In the genomic region with DNA sequence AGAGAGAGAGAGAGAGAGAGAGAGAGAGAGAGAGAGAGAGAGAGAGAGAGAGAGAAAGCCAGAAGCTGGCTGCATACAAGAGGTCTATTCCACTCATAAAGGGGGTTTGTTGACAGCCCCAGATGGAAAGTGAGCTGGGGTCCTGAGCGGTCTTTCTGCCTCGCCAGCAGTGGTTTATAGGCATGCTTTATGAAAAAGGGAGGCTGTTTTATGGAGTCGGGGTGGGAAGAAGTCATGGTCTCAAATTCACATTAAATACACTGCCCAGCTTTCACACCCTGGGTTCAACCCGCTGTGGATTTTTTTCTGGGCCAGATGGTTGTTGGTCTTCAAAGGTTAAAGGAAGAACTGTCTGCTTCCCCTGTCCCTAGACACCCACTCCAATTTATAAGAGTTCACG, we compare ENCODE assay signal across 11 mouse cellular contexts.
DNase-seq lines count a peak whose midpoint lies in the region; ATAC-seq and TF ChIP-seq lines count a peak whose summit lies in the region.
"Had no signal": no experiment of that assay in that cellular context is flagged by ENCODE, and none has a peak within 500 bp of the region (broad histone marks: within the 10 kb centered on the region; RNA-seq: fewer than 3 reads in every experiment).

No protein-coding gene starts in this region.

- no peak overlapping the region for H3K4me3 ChIP-seq in forebrain, embryonic 13.5 days
- H3K4me3 ChIP-seq in hindbrain, postnatal 0 days (ENCODE audit: low read length), result no peak overlapping the region
- H3K4me3 ChIP-seq in midbrain, embryonic 15.5 days, result no peak overlapping the region
- H3K4me3 ChIP-seq: megakaryocyte, embryonic 14.5 days had no signal

- H3K4me1 ChIP-seq in forebrain, embryonic 13.5 days, result peaks cover 39% of the 10 kb centered on the region
- peaks cover 14% of the 10 kb centered on the region for H3K4me1 ChIP-seq in hindbrain, postnatal 0 days (ENCODE audit: insufficient read depth, low read length)
- peaks cover 22% of the 10 kb centered on the region for H3K4me1 ChIP-seq in midbrain, embryonic 15.5 days

- TF ChIP-seq CTCF in hindbrain, postnatal 0 days (IDR thresholded peaks at IDR 0.05; ENCODE audit: low read depth), result no peak

- 48% methylated on average over 5 of the region's 5 CpGs for WGBS in forebrain, embryonic 13.5 days
- 41% methylated on average over 5 of the region's 5 CpGs for WGBS in hindbrain, postnatal 0 days
- WGBS in midbrain, embryonic 15.5 days, result 50% methylated on average over 5 of the region's 5 CpGs

- no peak overlapping the region for H3K9ac ChIP-seq in forebrain, embryonic 13.5 days
- H3K9ac ChIP-seq in hindbrain, postnatal 0 days (replicated peaks; ENCODE audit: low read length), result no peak overlapping the region
- H3K9ac ChIP-seq in midbrain, embryonic 15.5 days, result no peak overlapping the region

- H3K9me3 ChIP-seq in forebrain, embryonic 13.5 days (replicated peaks), result no peaks in the 10 kb centered on the region; the same call in 1 of the 2 replicates
- no peaks in the 10 kb centered on the region for H3K9me3 ChIP-seq in hindbrain, postnatal 0 days (ENCODE audit: low read length)
- H3K9me3 ChIP-seq in midbrain, embryonic 15.5 days, result no peaks in the 10 kb centered on the region

- no peaks in the 10 kb centered on the region for H3K27me3 ChIP-seq in forebrain, embryonic 13.5 days
- H3K27me3 ChIP-seq in hindbrain, postnatal 0 days (ENCODE audit: insufficient read depth, low read length), result no peaks in the 10 kb centered on the region
- no peaks in the 10 kb centered on the region for H3K27me3 ChIP-seq in midbrain, embryonic 15.5 days (replicated peaks)

- H3K36me3 ChIP-seq in forebrain, embryonic 13.5 days (ENCODE audit: poor library complexity, severe bottlenecking), result no peaks in the 10 kb centered on the region
- H3K36me3 ChIP-seq in hindbrain, postnatal 0 days (ENCODE audit: insufficient read depth, low read length), result no peaks in the 10 kb centered on the region
- no peaks in the 10 kb centered on the region for H3K36me3 ChIP-seq in midbrain, embryonic 15.5 days (replicated peaks)

- H3K27ac ChIP-seq in forebrain, embryonic 13.5 days, result peak overlapping the region; percentile 80
- no peak overlapping the region for H3K27ac ChIP-seq in hindbrain, postnatal 0 days
- peak overlapping the region; percentile 59; the same call in 1 of the 2 replicates for H3K27ac ChIP-seq in midbrain, embryonic 15.5 days

- DNase-seq in heart, adult 11 months, result peak; percentile 40
- DNase-seq in heart, adult 18-20 months, result no peak
- DNase-seq in hindbrain, postnatal 0 days (ENCODE audit: low spot score), result peak; percentile 37
- no peak for DNase-seq in lung, postnatal 14 days
- DNase-seq in adrenal gland, adult 8-10 months, result no peak
- DNase-seq in right cerebral cortex, adult 2 months (ENCODE audit: low spot score in 2 of 2), result no peak
- DNase-seq: adrenal gland, adult 2 months; heart, postnatal 14 days had no signal

- no peak; the same call in 1 of the 2 replicates for ATAC-seq in forebrain, embryonic 13.5 days
- 0 out of 2 replicates have a peak, but pooled peaks have one; percentile 25 for ATAC-seq in hindbrain, postnatal 0 days
- ATAC-seq in midbrain, embryonic 15.5 days (replicated peaks), result no peak; the same call in 1 of the 2 replicates

- peak overlapping the region; percentile 21; the same call in 1 of the 2 replicates for H3K4me2 ChIP-seq in forebrain, embryonic 13.5 days
- no peak overlapping the region for H3K4me2 ChIP-seq in hindbrain, postnatal 0 days (ENCODE audit: low read depth, low read length)
- no peak overlapping the region for H3K4me2 ChIP-seq in midbrain, embryonic 15.5 days

Comparison
In these comparisons a context has a peak if more than half of its experiments do, and no peak if none do; other contexts are left out.
1. DNase-seq: peak in heart, adult 11 months (single experiment) and hindbrain, postnatal 0 days (single experiment); none in heart, adult 18-20 months (0 of 2), lung, postnatal 14 days (single experiment), adrenal gland, adult 8-10 months (single experiment) and right cerebral cortex, adult 2 months (0 of 2).